Mouse (Mus musculus) left cerebral cortex, postnatal 4 days (tissue): ENCODE data around the gene Gng12. TPM values are rescaled to one million over a fixed set of nuclear protein-coding genes. Genes with fewer than 3 reads are reported as not detected.

Experiments
- DNase-seq: peaks from one replicate; pipeline ENCODE4 v3.0.0-alpha.2; 2022
- intact Hi-C: fragments of 180-260 bp; cut with DNase I; formaldehyde crosslinking; loops from one replicate; pipeline ENCODE4 v1.15.1; 2025
- total RNA-seq, 2 experiments: library from RNA; stranded (reverse); gene quantifications; 2 replicates each; pipeline ENCODE4 v1.2.3; 2021

The Gng12 gene
- total RNA-seq, 2 experiments from 2014 or later: 49.1 to 54.0 TPM

DNA sequence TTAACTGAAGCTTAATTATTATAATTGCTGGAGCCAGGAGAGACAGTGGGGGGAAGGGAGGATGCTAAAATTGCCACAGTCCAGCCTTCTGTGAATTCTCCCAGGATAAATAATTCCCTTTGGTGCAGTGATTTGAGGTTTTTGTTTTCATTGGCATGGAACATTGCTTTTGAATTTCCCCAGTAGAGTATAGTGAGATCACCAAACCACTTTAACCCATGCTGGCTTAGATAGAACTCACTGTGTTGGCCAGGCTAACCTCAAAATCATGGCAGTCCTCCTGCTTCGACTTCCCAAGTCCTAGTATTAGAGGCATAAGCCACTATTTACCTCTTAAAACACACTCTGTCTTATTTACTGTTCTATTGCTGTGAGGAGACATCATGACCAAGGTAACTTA lies 17.2 kb downstream of the Gng12 start:
- no peak for DNase-seq
- intact Hi-C loops: no loop called here

DNA sequence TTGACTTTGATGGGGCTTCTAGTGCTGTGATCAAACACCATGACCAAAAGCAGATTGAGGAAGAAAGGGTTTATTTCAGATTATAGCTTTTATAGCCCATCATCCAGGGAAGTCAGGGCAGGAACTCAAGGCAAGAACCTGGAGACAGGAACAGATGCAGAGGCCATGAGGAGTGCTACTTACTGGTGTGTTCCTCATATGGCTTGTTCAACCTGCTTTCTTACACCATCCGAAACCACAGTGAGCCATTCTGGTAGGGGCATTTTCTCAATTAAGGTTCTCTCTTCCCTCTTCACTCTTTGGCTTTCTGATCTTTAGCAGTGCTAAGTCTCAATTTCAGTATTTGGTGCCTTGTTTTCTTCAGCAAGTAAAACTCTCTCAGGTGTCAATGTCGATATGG lies 19.4 kb downstream of the Gng12 start:
- no peak for DNase-seq
- intact Hi-C loops: no loop called here

GRCm38 (mm10) chr6:66917032-66917431 lies 20.8 kb downstream of the Gng12 start:
- DNase-seq: no peak
- intact Hi-C loops: no loop called here

DNA sequence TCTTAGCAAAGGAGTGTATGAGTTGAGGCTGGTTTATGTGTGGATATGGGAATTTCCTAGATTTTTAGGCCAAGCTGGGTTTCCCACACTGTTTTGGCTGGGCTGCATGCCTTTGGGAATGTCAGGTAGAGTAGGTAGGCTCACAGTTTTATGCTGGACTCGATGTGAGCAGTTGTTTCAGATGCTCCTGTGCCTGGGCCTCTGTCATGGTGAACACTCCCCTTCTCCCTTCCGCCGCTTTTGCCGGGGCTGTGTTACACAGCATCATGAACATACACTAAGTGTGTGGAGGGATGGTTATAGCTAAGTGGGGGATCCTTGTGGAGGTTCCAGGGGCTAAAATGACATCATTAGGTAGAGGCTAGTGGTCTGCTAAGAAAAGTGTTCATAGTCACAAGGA lies 24.6 kb downstream of the Gng12 start:
- DNase-seq: no peak
- intact Hi-C loops: no loop called here

- DNase-seq: no peak
- intact Hi-C loops: no loop called here
Observed at GRCm38 (mm10) chr6:66921755-66922154, 25.6 kb downstream of the Gng12 start.

DNA sequence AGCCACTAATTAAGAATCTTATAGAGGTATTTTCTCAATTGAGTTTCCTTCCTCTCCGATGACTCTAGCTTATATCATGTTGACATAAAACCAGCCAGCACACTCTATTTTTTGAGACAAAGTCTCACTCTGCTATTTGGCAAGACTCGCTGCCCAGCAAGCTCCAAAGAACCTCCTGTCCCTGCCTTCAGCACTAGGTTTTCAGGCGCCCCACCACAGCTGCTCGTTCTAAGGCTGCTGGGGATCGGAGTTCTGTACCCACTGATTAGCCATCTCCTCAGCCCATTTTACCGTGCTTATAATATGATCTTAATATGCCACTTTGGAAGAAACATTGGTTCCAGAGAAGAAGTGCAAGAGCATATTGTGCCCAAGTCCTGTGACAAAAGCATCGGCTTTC lies 26.3 kb downstream of the Gng12 start:
- intact Hi-C loops: no loop called here
- DNase-seq: no peak

DNA sequence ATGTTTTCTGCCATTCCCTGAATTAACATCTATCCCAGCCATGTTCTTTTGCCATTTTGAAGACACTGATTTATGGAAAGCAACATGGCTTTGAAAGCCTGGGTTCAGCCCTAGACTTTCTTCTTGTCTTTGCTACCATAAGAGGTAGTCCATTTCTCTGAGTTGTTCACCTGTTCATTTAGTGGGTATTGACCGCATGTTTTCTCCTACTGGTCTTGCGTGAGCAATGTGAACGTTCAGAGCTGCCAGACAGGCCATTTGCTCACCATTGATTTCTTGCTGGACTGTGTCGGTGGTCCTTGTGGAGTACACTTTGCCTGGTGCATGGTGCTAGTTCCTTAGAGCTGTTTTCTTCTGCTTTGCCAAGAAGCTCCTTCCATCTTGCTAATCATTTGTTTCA lies 27.7 kb downstream of the Gng12 start:
- intact Hi-C loops: no loop called here

DNA sequence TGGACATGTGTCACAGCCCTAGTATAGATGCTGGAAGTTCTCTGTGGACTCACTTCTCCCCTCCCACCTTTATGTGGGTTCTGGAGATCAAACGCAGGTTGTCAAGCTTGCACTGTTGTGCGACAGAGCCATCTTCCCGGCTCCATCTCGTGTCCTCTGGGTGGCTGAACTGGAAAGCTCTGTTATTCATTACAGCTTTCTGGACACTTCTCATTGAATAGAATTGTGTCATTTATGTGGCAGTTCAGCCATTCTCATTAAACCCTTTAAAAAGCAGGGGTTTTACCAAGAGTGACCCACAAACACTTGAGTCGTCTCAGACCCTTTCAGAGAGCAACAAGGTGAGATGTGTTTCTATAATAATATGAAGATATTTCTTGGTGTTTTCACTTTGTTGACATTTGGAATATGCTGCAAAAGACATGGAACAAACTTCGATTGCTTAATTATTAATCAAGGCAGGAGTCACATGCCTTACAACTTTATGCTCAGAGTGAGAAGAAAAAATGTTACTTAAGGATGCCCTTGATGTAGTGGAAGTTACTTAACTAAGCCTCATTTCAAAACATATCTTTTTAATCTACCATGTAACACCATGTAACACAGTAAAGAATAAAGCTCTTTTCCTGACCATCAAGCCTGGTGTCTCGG lies 28.2 kb downstream of the Gng12 start:
- no peak for DNase-seq
- intact Hi-C loops: no loop called here

More for the DNA sequence above, 27.7 kb downstream of the Gng12 start:
- no peak for DNase-seq

DNA sequence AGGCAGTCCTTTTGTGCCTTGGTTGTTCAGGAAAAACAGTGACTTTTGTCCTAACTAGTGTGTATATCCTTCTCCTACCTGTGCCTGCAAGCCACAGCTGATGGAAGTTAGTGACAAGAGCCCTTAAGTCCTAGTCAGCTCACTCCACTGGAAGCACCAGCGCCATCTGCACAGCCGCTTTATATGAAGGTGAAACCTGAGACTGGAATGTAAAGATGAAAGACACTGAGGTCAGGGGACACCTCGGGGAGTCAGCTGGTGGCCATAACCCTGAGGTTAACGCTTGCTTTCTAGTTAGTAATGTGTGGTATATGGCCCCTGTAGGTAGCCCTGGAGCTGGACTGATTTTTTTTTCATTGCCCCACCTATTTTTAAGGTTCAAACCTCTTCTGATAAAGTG lies 30.1 kb downstream of the Gng12 start:
- no peak for DNase-seq
- intact Hi-C loops: no loop called here

DNA sequence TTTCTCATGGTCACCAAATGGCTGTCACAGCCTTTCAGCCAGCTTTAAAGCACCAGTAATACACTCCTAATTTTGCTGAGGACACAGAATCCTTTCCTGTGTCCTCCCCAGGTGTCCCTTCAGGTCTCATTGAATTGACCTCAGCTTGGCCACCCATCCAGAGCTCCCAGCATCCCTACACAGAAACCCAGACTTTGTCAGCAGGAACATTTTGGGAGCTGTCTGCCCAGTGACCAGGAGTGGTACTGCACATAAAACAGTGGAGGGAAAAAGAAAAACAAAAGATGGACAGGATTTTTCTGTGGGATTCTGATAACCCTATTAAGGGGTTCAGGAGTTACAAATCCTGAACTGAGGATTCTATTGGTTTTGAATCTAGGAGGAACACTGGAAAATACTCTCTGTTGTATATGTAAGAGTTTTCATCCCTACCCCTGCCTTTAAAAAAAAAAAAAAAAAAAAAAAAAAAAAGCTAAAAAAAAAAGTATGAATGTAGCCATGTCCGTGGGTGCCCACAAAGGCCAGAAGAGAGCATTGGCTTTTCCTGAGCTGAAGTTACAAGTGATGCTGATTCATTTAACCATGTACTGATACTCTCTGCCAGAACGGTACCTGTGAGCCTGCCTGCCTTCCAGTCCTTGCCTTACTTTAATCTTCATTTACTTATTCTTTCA lies 32.9 kb downstream of the Gng12 start:
- DNase-seq: no peak
- intact Hi-C loops: no loop called here

- intact Hi-C loops: no loop called here
- no peak for DNase-seq
Observed at GRCm38 (mm10) chr6:66929694-66930093, 33.5 kb downstream of the Gng12 start.

GRCm38 (mm10) chr6:66932206-66932819 lies 36.1 kb downstream of the Gng12 start:
- no peak for DNase-seq
- intact Hi-C loops: no loop called here

GRCm38 (mm10) chr6:66940656-66941235 lies 44.5 kb downstream of the Gng12 start:
- DNase-seq: no peak
- intact Hi-C loops: no loop called here

DNA sequence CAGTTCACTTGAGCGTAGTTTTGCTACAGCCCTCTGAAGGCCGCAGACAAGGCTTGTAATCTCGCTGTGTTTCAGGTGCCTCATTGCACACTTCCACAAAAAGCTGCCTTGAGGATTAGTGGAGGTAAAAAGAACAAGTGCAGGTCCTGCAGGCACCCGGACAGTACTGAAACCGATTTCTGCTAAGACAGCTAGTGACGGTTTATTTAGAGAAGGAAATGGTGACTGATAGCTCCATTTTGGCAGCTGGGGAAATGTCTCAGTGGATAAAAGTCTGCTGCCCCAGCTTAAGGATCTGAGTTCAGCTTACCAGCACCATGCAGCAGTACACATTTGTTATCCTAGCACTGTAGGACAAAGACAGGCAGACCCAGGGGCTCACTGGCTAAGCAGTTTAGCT lies 45.6 kb downstream of the Gng12 start:
- DNase-seq: no peak
- intact Hi-C loops: no loop called here

- intact Hi-C loops: no loop called here
Observed at GRCm38 (mm10) chr6:66942826-66943225, 46.6 kb downstream of the Gng12 start.

DNA sequence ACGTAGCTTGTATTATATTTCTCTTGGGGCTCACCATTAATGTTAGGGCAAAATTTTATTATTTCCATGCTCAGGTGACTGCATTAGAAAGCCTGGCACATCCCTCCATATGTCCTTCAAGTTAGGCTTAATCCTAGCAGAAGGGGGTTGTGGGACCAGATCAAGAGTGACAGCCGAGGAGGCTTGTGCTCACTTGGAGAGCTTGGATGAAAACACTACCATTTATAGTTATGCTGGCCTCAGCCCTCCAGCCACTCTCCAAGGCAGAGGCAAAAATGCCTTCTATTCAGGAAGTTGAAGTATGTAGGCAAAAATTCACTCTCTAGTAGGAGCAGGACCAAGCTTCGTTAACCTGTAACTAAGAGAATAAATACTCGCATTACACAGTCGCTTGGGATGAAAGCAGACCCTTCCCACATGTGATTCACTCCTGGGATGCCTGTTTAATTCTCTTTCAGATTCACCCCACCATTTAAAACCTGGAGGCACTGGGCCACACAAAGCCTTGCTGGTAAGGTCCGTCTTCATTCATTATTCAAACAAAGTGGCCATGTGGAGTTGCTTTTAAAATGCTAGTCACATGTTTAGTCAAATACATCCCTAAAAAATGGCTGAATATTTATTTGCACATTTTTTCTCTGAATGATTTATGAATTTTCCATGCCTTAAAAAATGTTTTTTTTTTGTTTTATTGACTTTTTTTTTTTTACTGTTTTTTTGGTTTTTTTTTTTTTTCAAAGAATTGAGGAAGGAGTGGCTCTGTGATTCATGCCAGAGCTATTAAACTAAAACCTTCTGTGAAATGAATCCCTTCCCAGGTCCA lies 47.4 kb downstream of the Gng12 start:
- intact Hi-C loops: no loop called here
- DNase-seq: no peak

More at GRCm38 (mm10) chr6:66942826-66943225, 46.6 kb downstream of the Gng12 start:
- no peak for DNase-seq

DNA sequence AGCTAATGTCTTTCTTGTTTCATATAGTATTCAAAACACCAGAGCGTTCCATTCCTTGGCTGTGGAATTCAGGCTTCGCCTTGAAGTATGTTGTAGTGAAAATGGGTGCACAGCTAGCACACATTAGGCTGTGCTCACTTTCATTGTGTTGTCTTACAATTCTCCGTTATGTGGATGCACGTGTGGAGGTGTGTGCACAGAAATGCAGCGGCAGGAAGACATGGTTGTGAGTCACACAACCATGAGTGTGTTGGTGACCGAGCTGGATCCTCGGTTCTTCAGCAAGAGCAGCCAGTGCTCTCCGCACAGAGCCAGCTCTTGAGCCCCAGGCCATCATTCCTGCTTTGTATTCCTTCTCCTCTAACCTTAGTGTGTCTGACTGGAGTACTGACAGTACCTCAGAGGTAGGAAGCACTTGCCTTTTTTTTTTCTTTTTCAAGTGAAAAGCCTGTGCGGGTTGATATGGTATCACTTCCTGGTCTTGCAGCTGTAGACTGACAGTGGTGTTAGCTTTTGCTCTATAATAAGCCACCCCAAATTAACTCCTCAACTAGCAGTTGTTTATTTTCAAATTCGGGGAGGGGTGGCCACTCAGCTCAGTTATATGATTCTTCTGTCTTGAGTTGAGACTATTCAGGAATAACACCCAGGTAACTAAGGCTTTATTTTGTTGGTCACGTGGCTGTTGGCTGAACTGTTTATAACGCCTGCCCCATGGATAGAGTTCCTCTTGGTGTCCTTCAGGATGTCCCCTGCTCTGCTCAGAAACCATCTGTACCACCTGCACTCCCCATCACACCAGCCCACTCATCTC lies 48.2 kb downstream of the Gng12 start:
- intact Hi-C loops: no loop called here
- no peak for DNase-seq

- intact Hi-C loops: no loop called here
- no peak for DNase-seq
Observed at GRCm38 (mm10) chr6:66945004-66945356, 48.8 kb downstream of the Gng12 start.

- intact Hi-C loops: no loop called here
- DNase-seq: no peak
Observed at GRCm38 (mm10) chr6:66948111-66948510, 51.9 kb downstream of the Gng12 start.

- no peak for DNase-seq
- intact Hi-C loops: no loop called here
Observed at GRCm38 (mm10) chr6:66948848-66949247, 52.7 kb downstream of the Gng12 start.
